Mouse (Mus musculus) gastrocnemius, adult 2 months (tissue): ENCODE measurements at regions not wholly inside any gene's neighbourhood (a gene's known extent, or its start where the extent isn't known, plus 50 kb on each side); places are given as distances from the start of the nearest gene placed in this dataset.

ENCODE experiments used
- DNase-seq: peaks from one replicate; pipeline ENCODE4 v3.0.0; 2022
- H3K27ac ChIP-seq: fragments of 200-600 bp; 2 replicates; pipeline ENCODE4 v1.8.1; 2022; ENCODE audit warnings: mild to moderate bottlenecking
- H3K4me3 ChIP-seq: fragments of 200-600 bp; 2 replicates; pipeline ENCODE4 v1.8.1; 2022; ENCODE audit warnings: mild to moderate bottlenecking, moderate library complexity
- CTCF ChIP-seq: fragments of 200-600 bp; IDR thresholded peaks from 2 replicates; pipeline ENCODE4 v1.8.1; 2022; ENCODE audit warnings: antibody characterized with exemption, mild to moderate bottlenecking, moderate library complexity
- intact Hi-C: fragments of 180-260 bp; cut with DNase I; formaldehyde crosslinking; loops from one replicate; pipeline ENCODE4 v1.15.1; 2025

DNA sequence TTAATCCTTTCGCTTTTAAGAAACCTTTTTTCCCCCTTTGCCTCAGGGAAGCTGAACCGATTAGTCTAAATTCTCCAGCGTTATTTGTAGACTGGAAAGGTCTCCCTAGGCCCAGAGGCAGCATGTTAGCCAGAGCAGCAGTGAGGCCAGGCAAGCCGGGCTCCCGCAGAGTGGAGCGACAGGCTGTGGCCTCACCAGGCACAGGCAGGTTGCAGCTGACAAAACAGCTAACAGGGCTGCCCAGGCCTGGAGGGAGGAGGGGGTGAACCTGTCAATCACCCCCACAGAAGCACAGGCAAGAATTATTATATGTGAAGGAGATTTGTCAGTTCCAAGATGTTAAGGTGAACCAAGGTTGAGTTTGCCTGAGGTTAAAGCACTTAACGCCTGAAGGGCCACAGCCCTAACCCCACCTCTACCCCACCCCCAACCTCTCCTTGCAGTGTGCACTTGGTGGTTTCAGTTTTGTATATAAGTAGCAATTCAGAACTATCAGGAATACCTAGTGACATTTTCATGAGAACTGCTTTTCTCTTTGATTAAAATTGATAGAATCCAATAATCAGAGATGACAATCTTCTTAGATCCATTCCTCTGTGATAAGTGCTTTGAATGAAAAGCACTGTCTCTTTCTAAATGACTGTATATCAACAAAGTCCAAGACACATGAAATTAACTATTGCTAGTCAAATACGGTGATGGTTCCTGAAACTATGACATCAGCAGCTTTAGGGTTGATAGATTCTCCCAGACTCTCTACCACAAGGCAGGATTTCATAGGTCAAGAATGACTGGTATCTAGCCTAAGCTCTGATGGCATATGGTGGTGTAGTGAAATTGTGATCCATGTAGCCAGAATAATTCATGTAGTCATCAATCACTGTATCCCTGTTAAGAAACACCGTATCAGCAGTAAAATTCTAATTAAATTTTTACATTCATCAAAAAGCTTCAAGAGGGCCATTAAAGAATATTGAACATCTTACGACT lies 244.5 kb upstream of the Gm49339 start:
- Histone ChIP-seq H3K4me3 (no peak overlapping the region), H3K27ac (no peak overlapping the region)
- intact Hi-C loops: no loop called here
- TF ChIP-seq CTCF: no peak
- no peak for DNase-seq

DNA sequence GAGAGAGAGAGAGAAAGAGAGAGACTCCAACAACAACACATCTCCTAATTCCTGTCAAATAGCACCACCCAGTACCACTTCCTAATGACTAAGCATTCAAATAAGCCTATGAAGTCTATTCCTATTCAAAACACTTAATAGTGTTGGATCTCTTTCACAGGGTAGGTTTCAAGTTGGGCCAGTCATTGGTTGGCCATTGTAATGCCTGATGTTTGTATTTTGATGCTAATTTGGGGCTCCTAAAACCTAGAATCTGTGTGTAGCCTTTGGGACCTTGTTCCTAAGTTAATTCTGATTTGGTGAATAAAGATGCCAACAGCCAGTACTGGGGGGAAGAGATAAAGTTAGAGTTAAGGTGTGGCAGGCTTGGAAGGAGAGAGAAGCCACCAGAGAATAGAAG lies 242.3 kb upstream of the Gm49339 start:
- DNase-seq: no peak
- H3K27ac ChIP-seq: no peak overlapping the region
- no peak for TF ChIP-seq CTCF
- H3K4me3 ChIP-seq: no peak overlapping the region
- intact Hi-C loops: no loop called here

DNA sequence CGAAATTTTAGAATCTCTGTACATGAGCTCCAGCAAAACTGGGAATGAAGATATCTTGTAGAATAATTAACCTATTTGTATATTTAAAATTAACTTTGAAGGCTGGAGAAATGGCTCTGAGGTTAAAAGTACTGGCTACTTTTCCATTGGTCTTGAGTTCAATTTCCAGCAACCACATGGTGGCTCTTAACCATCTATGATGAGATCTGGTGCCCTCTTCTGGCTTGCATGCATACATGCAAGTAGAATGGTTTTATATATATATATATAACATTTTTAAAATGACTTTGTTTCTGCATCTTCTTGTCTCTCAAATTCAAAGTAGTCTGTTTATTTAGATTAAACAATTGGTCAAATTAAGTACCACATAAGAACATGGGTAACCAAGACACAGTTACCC lies 227.0 kb upstream of the Gm49339 start:
- H3K27ac ChIP-seq: no peak overlapping the region
- intact Hi-C loops: no loop called here
- no peak for TF ChIP-seq CTCF
- no peak overlapping the region for H3K4me3 ChIP-seq
- DNase-seq: no peak

DNA sequence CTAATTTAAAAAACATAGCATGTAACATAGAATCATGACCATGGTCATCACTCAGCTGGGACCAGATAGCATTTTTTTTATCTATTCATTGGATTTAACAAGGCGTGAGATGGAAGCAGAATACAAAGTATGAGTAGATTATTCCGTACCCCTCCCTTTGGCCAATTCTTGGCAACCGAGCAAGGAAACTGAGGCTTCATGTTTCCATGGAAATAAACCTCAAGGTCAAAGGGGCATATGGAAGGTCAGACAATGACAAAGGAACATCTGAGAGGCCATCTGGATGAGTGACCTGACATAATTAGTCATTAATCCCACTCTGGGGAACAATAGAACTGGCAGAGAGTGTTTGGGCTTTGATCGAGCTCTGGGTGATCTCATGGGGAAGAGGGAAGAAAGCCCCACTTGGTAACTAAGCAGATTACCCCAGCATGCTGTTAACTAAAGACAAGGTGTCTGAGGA lies 222.8 kb upstream of the Gm49339 start:
- H3K4me3 ChIP-seq: no peak overlapping the region
- H3K27ac ChIP-seq: no peak overlapping the region
- no peak for DNase-seq
- intact Hi-C loops: no loop called here
- no peak for TF ChIP-seq CTCF

DNA sequence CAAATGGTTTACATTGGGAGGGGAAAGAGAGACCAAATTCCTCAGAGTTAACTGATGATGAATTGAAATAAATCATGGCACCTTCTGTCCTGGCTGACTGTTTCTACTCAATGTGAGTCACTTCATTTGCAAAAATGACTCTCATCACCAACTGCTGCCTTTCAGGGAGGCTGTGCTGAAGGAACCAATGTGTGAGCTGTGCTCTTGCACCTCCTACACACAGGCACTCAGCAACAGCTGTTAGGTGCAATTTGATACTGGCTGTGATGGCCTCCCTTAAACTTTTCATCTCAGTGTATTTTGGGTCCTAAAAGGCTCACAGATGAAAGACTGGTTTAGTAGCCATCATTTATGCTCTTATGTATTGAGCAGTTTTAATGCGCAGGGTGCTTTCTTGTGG lies 209.0 kb upstream of the Gm49339 start:
- DNase-seq: no peak
- Histone ChIP-seq H3K27ac (no peak overlapping the region), H3K4me3 (no peak overlapping the region)
- intact Hi-C loops: no loop called here
- TF ChIP-seq CTCF: no peak

DNA sequence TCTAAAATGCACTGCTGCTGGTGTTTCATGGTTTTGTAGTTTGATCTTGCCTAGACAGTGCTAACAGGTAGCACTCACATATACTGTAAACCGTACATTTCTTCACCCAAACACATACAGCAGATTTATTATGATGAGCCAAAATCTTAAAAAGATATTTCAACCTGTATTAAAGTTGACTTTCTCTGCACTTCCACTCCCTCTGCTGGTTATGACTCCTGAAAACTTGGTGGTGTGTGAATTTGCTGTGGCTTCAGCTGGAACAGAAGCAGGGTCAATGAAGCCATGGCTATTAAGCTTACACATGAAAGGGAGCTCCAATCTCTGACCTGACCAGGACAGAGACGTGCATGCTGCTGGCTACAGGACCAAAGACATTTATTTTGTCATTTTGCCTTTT lies 202.2 kb upstream of the Gm49339 start:
- intact Hi-C loops: no loop called here
- no peak for TF ChIP-seq CTCF
- no peak for DNase-seq
- Histone ChIP-seq H3K4me3 (no peak overlapping the region), H3K27ac (no peak overlapping the region)

DNA sequence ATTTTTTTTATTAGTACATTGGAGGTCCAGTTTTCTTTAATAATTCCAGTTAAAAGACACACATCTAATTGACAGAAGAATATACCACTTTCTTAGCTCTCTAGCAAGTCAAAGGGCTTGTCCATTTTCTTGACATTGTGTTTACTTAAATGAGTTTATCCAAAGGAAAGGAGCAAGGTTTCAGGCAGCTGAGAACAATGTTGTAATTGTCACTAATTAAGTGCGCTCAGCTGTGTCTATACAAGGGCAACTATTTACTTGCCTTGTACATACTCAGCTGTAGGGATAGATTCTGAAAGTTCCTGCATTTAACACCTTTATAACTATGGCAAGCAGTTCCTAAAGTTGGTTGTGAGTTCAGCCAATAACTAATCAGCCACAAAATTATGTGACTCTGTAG lies 198.0 kb upstream of the Gm49339 start:
- TF ChIP-seq CTCF: no peak
- intact Hi-C loops: no loop called here
- DNase-seq: no peak

DNA sequence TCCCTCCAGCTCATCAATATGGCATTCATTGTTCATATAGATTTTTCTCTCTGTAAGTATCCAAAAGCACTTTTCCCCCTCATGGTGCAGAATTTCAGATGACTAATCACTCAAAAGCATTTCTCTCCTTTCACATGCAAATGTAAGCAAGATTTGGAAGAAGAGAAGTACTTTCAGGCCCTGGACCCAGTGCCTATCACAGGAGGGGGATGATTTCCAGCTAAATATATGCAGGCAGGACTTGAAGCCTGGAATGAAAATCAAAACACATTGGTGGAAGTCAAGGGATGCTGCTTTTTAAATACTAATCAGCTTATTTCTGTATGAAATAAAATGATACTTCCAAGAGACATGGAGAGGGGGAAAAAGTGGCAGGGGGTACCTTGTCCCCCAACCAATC lies 195.9 kb upstream of the Gm49339 start:
- no peak overlapping the region for H3K27ac ChIP-seq
- intact Hi-C loops: no loop called here
- no peak for DNase-seq
- no peak overlapping the region for H3K4me3 ChIP-seq
- TF ChIP-seq CTCF: no peak

More for the DNA sequence above, 198.0 kb upstream of the Gm49339 start:
- H3K27ac ChIP-seq: no peak overlapping the region
- no peak overlapping the region for H3K4me3 ChIP-seq

DNA sequence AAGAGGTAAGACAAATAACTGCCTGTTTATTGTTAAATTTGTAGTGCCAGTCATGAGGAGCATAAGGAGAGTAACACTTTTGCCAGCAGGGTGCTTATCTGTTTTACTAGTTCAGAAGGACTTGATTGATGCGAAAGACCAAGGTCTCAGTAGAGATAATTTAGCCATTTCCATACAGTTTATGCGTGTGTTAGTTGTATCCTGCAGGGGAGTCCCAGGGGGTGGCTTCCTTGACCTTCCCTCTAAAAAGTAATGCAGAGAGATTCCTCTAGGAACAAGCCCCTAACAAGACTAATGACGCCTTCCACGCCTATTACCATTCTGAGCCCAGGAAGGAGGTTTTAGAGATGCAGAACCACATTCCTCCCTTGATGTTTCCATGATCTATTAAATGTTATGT lies 192.6 kb upstream of the Gm49339 start:
- intact Hi-C loops: no loop called here

DNA sequence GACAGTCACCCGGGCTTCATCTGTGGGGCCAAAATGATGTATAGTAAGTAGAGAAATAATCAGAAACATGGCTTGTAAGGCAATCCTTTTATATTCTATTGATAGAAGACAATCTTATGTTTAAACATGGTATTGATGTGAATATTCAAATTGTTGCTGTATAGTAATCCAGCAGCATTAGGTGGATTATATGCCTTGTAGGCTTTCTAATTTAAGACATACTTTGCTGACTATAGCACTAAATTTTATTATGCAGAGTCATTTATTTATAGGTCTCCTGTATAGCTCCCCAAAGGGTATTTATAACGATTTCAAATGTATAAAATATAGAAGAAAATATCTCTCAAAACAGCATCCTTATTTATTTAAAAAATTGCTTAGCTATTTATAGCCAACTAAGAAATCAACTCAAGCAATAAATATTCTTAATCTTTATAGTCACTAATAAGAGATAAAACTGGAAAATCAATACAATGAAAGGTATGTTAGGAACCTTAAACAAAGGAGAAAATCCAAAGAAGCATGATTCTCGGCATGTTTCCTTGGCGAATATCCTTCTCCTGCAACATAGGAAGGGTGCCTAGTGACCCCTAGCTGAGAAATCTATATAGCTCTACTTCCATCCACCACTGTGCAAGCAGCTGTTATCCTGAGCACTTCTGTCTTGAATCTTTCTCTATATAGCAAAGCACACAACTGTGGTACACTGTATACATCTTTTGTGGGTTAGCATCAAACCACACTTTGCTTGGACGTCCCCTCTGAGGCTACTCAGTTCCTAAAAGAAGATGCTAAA lies 188.8 kb upstream of the Gm49339 start:
- peak; percentile 10; the same call in 1 of the 2 replicates for TF ChIP-seq CTCF
- Histone ChIP-seq H3K27ac (no peak overlapping the region), H3K4me3 (no peak overlapping the region)
- intact Hi-C loops: no loop called here
- no peak for DNase-seq

More for the DNA sequence above, 192.6 kb upstream of the Gm49339 start:
- no peak overlapping the region for H3K27ac ChIP-seq
- no peak for DNase-seq
- H3K4me3 ChIP-seq: no peak overlapping the region
- TF ChIP-seq CTCF: no peak

DNA sequence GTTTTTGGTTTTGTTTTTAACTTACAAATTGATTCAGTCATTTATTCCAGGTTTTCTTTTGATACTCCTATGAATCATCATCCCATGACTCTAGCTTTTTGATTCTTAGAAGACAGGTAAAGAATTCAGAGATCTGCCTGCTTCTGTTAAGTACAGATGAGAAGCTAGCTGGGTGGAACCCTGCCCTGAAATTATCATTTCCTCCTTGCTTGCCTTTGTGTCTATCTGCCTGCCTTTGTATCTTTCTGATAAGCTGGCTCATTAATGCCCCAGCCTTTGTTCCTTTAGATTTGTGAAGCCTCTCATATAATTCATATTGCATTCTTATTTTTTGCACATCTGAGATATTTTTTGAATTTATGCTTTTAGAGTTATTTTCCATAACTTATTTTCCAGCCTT lies 167.6 kb upstream of the Gm49339 start:
- TF ChIP-seq CTCF: no peak
- DNase-seq: no peak
- no peak overlapping the region for H3K27ac ChIP-seq
- H3K4me3 ChIP-seq: no peak overlapping the region
- intact Hi-C loops: no loop called here

DNA sequence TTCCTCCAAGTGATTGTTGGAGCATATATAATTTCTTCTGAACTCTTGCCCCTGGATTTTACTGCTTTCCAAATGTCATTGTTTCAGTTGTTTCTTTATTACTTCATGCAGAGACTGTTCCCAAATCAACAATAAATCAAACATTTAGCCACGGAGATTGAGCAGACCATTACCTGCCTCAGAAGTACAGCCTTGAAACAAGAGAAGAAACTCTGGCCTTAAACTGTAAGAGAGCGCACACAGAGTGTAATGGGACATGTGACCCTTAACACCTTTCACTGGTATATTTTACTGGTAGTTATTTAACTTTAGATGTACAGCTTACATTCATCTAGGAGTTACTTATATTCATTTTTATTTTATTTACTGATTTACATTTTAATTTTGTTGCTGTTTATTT lies 160.2 kb upstream of the Gm49339 start:
- Histone ChIP-seq H3K4me3 (no peak overlapping the region), H3K27ac (no peak overlapping the region)
- intact Hi-C loops: no loop called here
- no peak for DNase-seq
- no peak for TF ChIP-seq CTCF

DNA sequence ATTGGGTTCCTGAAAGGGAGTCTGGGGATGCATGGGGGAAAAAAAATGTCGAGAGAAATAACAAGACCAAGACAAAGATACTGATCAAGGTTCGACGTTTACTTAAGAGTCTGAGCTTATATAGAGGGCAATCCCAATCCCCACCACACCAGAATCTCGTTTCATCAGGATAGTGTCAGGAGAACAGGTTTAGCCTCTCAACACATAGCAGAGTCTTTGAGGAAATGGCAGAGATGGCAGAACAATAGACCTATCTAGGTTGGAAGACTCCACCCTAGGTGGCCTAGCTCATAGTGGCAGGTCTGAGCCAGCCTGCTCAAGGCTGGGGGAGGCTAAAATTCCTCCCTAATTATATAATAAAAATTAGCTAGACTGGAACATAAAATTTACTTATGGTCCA lies 151.6 kb upstream of the Gm49339 start:
- TF ChIP-seq CTCF: no peak
- intact Hi-C loops: no loop called here
- no peak for DNase-seq
- H3K4me3 ChIP-seq: no peak overlapping the region
- H3K27ac ChIP-seq: no peak overlapping the region
